Mouse (Mus musculus) brain, embryonic 18.5 days (tissue): ENCODE results near the gene Ralgps1.

Source experiments
- DNase-seq: peaks from one replicate; pipeline ENCODE4 v3.0.0-alpha.2; 2012; ENCODE audit warnings: low read depth, low spot score

Gene Ralgps1

DNA sequence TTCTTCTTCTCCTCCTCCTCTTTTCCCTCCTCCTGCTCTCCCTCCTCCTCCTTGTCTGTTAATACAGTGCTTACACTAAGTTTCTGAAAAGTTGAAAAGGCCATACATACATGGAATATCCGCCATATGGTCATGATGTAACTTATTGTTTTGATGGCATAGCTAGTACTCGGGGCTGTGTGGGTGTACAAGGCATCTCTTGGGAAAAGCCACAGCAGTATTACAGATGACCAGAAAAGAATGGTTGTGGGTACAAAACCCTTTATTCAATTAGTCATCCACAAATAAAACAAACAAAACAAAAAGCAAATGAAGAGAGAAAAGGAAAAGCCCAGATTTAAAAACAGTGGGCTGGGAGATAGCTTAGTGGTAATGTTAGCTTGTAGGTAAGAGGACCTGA lies 90.8 kb downstream of the Ralgps1 start:
- no peak for DNase-seq

DNA sequence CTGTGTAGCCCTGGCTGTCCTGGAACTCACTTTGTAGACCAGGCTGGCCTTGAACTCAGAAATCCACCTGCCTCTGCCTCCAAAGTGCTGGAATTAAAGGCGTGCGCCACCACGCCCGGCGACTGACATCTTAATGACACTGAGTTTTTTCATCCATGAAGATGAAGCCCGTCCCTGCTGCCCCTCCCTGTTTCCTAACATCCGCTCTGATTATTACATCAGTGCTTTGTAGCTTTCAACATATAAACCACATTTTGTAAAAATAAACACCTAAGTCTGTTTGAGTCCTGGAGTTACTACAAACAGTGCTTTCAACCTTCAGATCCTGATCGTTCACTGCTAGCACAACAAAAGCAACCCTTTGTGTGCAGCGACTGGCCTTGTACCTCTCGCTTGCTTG lies 91.5 kb downstream of the Ralgps1 start:
- no peak for DNase-seq

GRCm38 (mm10) chr2:33274719-33275490 lies 96.4 kb downstream of the Ralgps1 start:
- DNase-seq: no peak

- DNase-seq: no peak
Observed at GRCm38 (mm10) chr2:33272665-33273439, 98.4 kb downstream of the Ralgps1 start.

DNA sequence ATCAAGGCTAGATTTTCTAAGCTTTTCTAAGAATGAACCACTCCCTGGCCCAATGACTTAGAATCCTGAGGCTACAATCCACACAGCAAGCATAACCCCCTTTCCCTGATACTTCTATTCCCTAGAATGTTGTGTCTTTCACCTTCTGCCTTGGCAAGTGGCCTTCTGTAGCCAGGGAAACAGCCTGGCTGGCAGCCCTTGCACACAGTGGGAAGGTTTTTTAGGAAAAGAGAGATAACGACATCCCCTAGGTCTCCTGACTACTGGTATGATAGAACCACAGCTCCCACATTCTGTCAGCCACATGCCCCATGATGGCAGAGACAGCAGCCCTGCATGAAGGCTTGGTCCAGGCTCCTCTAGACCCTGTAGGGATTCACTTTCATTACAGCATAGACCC lies 99.8 kb downstream of the Ralgps1 start:
- DNase-seq: no peak

DNA sequence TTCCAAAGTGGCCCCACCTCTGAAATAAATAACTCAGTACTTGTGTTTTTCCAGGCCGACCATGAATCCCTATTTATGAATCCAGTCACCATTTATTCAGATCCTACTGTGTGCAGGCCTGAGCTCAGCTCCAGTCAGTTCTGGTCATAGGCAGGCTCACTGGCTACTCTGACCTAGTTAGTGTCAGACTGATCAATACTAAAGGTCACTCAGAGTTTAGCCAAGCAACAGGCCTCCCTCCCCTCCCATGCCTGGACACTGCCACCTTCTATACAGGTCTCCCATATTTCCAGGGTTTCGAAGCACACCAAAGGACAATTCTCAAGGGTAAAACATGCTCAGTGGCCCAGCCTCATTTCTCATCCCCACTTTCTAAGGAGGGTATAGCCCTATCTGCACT lies 100.7 kb downstream of the Ralgps1 start:
- DNase-seq: no peak

- no peak for DNase-seq
Observed at GRCm38 (mm10) chr2:33269132-33269493, 102.2 kb downstream of the Ralgps1 start.

- DNase-seq: no peak
Observed at GRCm38 (mm10) chr2:33268384-33269131, 102.7 kb downstream of the Ralgps1 start.

- DNase-seq: no peak
Observed at GRCm38 (mm10) chr2:33267075-33267474, 104.2 kb downstream of the Ralgps1 start.

DNA sequence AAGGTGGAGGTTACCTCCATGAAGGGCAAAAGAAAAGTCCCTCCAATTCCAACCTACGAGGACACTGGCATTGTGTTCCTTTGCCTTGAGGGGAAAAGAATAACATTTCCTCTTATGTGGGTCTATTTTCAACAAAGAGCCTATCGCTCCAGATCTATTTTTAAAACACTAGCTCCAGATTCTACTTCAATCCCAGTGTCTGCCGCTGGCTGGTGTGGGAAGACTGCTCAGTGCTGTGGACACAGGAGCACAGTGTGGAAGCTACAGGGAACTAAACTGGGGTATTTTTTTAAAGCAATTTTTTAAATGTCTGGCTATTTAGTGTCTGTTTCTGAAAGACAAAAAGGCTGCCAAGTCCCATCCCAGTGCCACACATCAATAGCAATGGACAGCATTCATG lies 105.5 kb downstream of the Ralgps1 start:
- no peak for DNase-seq

GRCm38 (mm10) chr2:33261475-33261874 lies 109.8 kb downstream of the Ralgps1 start:
- DNase-seq: no peak

DNA sequence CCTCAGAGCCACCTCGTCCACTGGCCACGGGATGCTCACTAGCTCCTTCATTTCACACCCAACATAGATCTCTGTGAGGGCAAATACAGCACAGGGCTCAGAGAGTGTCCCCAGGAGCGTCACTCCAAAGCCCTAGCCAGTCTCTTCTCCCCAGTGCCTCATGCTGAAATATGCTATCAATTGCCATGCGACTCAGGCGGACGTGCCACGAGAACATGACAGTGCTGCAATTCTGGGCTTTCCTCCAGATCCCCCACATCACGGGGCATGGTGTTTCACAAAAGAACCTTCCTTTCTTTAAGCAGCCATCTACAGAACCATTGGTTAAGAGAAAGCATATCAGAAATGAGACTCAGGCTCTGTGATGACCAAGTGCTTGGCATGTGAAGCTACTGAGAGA lies 110.5 kb downstream of the Ralgps1 start:
- DNase-seq: no peak

- no peak for DNase-seq
Observed at GRCm38 (mm10) chr2:33256769-33257537, 114.3 kb downstream of the Ralgps1 start.

GRCm38 (mm10) chr2:33254318-33254985 lies 116.8 kb downstream of the Ralgps1 start:
- no peak for DNase-seq

DNA sequence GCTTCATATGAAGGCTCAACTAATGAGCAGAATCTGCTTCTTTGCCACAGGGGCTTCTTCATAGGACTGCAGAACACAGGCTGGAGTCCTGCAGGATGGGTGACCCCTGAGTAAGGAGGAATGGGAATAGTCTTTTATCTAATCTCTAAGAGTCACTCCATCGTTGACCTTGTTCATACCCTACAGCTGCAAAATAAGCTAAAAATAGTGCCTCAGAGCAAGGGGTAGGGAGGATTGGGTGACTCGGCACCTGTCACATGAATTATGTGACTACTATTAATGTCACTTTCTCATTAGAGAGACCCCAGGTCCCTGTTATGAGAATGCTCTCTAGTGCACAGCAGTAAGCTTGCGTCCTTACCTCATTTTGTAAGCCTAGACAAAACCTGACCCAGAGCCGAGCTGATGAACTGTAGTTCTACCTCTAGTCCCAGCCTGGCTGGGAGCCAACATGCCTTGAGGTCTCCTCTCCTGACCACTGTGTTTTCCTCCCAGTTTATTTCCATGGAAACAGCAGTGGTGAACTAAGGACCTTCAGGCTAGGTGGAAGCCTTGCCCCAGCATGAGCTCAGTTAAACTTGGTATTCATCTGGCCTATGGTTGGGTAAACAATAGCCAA lies 117.6 kb downstream of the Ralgps1 start:
- DNase-seq: no peak

DNA sequence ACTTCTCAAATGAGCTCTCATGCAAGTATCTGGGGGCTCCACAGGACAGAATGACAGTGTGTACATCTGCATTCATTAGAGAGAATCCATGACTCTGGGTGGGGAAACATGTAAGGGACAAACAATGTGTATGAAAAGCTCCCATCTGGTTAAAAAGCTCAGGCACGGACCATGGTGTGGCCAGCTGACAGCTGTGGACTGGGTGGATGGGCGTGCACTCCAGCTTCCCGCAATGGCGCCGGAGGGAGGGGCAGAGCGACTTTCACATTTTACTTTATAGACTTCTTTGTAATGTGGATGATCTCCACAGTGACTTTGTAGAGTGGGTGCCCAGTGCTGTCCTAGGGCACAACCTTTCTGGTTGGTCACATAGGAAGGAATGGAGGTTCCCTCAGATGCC lies 118.5 kb downstream of the Ralgps1 start:
- DNase-seq: no peak

DNA sequence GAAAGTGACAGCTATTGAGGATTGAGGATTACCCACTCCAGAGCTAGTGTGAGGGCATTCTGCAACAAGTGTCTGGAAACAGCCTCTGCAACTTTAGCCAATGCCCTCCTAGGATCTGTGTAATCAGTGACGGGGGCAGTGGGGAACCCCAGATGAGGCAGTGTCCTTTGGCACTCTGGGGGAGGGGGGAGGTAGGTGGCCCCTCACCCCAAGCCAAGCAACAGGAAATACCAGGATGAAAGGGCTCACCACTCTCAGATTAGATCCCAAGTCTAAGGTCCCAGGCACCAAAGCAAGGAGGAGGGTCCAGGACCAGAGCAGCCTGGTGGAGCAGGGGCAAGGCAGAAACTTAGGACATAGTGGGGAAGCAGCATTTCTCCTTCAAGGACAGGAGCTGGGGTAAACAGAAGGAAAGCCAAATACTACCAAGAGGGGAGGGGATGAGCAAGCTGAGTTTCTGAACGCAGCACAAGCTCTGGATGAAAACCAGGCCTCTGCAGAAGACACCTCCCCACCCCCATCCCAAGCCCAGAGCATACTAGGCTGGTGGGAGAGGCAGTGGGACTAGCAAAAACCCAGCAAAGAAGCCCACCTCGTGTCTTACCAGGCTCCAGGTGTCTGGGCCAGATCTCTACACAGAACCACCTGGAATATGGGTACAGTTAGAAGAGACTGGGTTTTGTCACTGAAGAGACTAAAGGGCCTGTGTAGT lies 121.2 kb downstream of the Ralgps1 start:
- DNase-seq: no peak

- DNase-seq: no peak
Observed at GRCm38 (mm10) chr2:33248549-33248948, 122.7 kb downstream of the Ralgps1 start.

DNA sequence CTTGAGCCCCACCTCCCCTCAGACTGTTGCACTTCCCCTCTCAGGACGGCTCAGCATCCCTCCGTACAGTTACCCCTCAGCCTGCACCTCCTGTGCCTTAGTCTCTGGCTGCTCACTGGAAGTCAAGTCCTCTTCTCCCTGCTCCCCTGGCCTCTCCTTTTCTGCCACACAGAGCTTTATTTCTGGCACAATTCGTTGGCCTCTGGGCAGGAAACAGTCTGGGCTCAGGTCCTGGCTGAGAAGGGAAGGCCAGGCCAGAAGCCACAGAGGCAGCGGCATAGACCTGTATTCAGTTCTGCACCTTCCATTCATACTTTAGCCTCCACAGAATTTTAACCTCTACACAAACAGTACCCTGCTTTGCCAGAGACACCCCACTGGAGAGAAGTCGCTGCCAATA lies 124.4 kb downstream of the Ralgps1 start:
- no peak for DNase-seq

- no peak for DNase-seq
Observed at GRCm38 (mm10) chr2:33245350-33245749, 125.9 kb downstream of the Ralgps1 start.
